Mouse (Mus musculus) frontal cortex, postnatal 25 days (tissue): ENCODE results near the gene Mfsd10.

Experiments
- DNase-seq, 2 experiments: peaks; one replicate each; pipeline ENCODE4 v3.0.0; 2022; ENCODE audit warnings: low spot score in 2 of 2

The Mfsd10 gene

GRCm38 (mm10) chr5:34636481-34637287 lies at the start of gene Mfsd10:
TSS of gene Mfsd10 (minus strand) at chr5:34637212.
- DNase-seq: peak; percentile 53 to 70

- DNase-seq: no peak
These were observed 33.3 kb upstream of the Mfsd10 start for GRCm38 (mm10) chr5:34670280-34670679.

- no peak for DNase-seq
These were observed 32.5 kb upstream of the Mfsd10 start for GRCm38 (mm10) chr5:34669493-34669892.

- DNase-seq: no peak
These were observed 26.2 kb upstream of the Mfsd10 start for GRCm38 (mm10) chr5:34663231-34663630.

GRCm38 (mm10) chr5:34661909-34662308 lies 24.9 kb upstream of the Mfsd10 start:
- no peak for DNase-seq

- no peak for DNase-seq
These were observed 23.6 kb upstream of the Mfsd10 start for GRCm38 (mm10) chr5:34660591-34661130.

GRCm38 (mm10) chr5:34659686-34660590 lies 22.9 kb upstream of the Mfsd10 start, which contains the start of the genes Nop14 and Grk4:
TSS of gene Nop14 (minus strand) at chr5:34660148.
TSS of gene Grk4 (plus strand) at chr5:34660379.
- DNase-seq: peak; percentile 97 to 98

- DNase-seq: no peak
These were observed 20.5 kb upstream of the Mfsd10 start for GRCm38 (mm10) chr5:34657556-34657955.

- no peak for DNase-seq
These were observed 17.9 kb upstream of the Mfsd10 start for GRCm38 (mm10) chr5:34654881-34655280.

GRCm38 (mm10) chr5:34652961-34653360 lies 15.9 kb upstream of the Mfsd10 start:
- DNase-seq: no peak

- peak; percentile 58 to 64 for DNase-seq
These were observed 10.6 kb upstream of the Mfsd10 start for GRCm38 (mm10) chr5:34647581-34647980.

- no peak for DNase-seq
These were observed 5.9 kb upstream of the Mfsd10 start for GRCm38 (mm10) chr5:34642932-34643331.

- no peak for DNase-seq
These were observed 5.0 kb upstream of the Mfsd10 start for GRCm38 (mm10) chr5:34641991-34642390.

- no peak for DNase-seq
These were observed 662 bp upstream of the Mfsd10 start for GRCm38 (mm10) chr5:34637591-34638156.

GRCm38 (mm10) chr5:34635665-34636192 lies 1.3 kb downstream of the Mfsd10 start:
- DNase-seq: no peak

GRCm38 (mm10) chr5:34634746-34635400 lies 2.1 kb downstream of the Mfsd10 start:
- no peak for DNase-seq

- no peak for DNase-seq
These were observed 3.4 kb downstream of the Mfsd10 start for GRCm38 (mm10) chr5:34633641-34634040.

- no peak for DNase-seq
These were observed 4.0 kb downstream of the Mfsd10 start for GRCm38 (mm10) chr5:34632996-34633395.

GRCm38 (mm10) chr5:34609966-34610365 lies 27.0 kb downstream of the Mfsd10 start:
- no peak for DNase-seq

GRCm38 (mm10) chr5:34608226-34608625 lies 28.8 kb downstream of the Mfsd10 start:
- DNase-seq: no peak
